Mouse (Mus musculus) retina, postnatal 7 days (tissue): ENCODE measurements around the gene Magix.

Source experiments
- DNase-seq: peaks from one replicate; pipeline ENCODE4 v3.0.0-alpha.2; 2012; ENCODE audit warnings: low read depth, low spot score

Magix gene

DNA sequence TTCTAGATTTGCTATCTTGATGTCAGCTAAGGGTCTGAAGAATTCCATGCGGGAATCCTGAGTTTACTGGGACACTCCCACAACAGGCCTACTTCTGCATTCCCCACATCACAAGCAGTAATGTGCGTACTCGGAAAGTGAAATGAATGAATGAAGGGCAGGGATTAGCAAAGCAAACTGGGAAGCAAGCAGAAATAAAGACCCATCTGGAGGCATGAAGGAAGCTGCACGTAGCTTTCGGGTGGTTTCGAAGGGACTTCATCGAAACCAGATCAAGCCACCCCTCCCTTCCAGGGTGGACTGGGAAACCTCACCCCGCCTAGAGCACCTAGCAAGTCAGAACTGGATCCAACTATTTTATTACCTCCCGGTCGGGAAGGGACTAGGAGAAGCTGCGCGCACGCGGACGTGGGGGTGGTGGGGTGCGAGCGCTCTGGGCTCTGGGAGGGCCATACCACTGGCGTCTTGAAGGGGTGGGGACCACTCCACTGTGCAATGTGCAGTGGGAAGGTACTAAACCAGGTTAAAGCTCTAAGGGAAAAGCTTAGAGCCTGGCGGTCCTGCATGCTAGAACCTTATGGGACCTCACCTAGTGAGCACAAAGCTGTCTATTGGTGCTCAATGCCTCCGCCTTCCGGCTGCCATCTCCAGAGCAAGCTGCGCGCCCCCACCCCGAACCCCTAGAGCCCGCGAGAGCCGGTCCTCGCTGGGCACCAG lies 6.6 kb downstream of the Magix start:
- no peak for DNase-seq

DNA sequence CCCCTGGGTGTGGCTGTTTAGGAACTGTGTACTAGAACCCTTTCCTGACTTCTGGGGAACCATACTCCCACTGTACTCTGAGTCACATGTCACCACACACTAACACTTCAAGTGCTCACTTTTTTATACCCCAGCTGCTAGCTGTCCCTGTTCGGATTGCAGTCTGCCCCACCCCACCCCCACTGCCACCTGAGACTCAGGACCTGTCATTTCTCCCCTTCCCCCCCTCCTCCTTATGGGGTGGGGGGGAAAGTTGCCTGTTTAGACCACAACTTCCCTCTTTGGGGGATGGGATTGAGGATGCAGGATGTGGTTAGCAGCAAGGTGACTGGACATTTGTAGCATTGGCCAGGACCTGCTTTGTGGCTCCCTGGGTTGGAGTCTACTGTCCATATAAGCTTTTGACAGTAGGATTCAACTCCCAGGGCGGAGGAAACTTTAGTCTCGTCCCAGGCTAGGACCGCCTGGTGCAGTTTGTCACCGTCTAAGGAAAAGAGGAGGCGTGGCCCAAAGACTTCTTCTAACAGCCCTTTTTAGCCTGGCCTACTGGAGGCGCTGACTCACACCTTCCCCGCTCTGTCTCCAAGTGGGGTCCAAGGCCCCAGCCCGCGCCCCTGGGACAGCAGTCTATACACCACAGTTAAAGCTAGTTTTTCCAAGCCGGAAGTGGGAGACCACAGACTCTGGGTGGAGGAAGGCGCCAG lies 7.3 kb downstream of the Magix start:
- no peak for DNase-seq

DNA sequence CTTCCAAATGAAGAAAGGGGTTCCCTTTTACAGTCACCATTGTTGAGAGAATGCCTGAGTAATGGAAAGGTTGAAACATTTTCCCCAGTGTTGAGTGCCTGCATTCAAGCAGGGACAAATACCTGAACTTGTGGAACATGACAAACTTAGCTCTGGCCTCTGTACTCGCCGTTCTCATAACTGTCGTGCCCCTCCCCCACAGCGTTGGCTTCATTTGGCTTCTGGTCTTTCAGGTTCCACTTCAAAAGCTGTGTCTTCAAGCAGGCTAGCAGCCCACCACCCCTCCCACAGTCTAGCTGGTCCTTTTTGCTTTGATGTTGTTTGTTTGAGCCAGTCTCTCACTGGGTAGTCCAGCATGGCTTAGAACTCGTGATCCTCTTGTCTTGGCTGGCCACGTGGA lies 8.3 kb downstream of the Magix start:
- no peak for DNase-seq

DNA sequence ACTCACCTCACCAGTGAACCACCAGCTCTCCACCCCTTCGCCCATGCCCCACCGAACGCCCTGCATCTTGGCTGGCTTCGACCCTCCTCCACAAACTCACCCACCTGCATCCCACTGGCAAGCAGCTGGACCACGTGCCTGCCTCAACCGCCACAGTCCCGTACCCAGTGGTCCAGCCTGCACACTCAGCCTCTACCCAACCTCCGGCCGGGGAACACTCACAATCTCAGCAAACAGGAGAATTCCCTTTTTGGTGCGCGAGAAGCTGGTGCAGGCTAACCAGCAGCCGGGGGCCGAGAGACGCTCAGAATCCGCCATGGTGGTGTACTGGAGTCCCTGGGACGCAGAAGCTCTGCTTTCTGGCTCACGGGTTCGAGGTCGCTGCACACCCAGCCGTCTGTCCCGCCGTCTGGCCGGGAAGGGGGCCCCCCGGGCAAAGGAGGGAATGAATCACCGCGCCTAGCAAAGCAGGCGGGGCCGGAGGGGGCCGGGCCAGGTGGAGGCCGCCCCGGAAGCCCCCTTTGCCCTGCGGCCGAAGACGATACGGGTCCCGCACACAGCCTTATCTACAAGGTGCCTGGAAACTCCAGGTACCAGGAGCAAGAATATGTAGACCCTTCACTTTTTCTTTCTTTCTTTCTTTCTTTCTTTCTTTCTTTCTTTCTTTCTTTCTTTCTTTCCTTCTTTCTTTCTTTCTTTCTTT lies 10.0 kb downstream of the Magix start, which contains the start of gene Plp2:
Gene Plp2, minus strand, starts transcription at position 470 of the 703 bp plus-strand sequence.
- DNase-seq = no peak

DNA sequence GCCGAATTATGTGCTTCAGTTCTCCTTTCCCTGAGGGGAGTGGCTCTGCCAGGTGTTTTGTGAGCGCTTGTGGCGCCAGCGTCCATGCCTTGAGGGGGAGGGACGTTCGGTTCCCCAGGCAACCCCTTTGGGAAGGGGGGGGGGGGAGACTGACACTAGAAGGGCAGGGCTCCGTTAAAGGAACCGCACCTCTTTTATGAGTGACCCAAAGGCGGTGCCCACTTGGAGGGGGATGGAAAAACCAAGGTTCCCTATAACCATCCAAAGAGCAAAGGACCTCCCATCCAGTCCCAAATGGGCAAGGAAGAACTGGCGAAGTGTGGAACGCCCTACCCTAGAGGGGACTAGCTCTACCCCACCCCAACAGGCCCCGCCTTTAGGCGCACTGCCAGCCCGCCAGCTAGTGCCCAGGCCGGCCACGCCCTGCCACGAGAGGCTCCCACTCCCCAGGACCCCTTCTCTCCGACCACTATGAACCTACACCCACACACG lies 10.6 kb downstream of the Magix start:
- DNase-seq = no peak

DNA sequence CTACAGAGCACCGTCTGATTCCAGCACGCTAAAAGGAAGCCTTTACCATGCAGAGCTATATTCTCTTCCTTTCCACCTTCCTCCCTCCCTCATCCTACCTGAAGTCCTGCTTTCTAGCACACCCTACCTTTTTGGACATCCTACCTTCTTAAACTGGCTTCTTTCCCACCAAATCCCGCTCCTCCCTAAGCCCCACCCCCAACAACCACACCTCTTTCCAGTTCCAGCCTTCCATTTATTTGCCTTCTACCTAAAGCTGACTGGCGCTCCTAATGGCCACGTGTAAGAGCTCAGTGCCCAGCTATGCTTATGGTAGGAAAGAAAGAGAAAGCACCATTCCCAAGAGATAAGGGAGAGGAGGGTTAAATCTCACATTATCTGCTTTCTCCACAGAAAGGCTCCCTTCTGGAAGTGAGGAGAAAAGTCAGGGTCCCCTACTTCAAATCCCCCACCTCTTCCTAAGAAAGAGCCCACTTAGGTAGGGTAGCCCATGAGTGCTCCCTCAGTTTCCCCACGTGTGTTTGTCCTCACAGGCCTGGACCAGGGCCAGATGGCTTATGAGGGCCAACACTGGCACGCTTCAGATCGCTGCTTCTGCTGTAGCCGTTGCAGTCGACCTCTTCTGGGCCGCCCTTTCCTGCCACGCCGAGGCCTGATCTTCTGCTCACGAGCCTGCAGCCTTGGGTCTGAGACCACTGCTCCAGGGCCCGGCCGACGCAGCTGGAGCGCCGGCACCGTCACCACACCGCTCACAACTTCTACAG lies 15.1 kb downstream of the Magix start:
- DNase-seq = no peak

DNA sequence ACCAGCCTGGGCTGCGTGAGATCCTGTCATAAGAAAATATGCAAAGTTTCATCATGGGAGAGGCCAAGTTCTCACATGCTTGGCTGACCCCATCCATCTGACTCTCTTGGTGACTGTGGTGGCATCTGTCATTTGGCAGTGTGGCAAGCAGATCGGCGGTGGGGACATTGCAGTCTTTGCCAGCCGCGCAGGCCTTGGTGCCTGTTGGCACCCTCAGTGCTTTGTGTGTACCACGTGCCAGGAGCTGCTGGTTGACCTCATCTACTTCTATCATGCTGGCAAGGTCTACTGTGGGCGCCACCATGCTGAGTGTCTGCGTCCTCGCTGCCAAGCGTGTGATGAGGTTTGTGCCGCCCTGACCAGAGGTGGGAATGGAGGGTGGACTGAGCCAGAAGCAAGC lies 16.3 kb downstream of the Magix start:
- DNase-seq = no peak

DNA sequence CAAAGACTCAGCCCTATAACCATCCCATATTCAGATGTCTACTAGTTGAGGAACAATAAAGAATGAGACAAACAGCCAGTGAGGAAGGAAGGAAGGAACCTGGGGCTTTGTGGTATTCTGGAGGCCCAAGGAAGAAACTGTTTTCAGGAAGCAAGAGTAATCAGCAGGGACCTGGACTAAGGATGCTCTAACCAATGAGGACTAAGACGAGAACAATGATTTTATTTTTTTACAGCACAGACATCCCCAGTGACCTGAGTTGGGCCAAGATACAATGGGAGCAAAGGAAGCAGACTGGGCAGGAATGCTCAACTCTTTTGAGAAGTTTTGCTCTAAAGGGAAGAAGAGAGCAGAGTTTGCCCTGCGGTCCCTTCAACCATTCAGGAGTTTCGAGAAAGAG lies 18.1 kb downstream of the Magix start:
- DNase-seq = no peak

DNA sequence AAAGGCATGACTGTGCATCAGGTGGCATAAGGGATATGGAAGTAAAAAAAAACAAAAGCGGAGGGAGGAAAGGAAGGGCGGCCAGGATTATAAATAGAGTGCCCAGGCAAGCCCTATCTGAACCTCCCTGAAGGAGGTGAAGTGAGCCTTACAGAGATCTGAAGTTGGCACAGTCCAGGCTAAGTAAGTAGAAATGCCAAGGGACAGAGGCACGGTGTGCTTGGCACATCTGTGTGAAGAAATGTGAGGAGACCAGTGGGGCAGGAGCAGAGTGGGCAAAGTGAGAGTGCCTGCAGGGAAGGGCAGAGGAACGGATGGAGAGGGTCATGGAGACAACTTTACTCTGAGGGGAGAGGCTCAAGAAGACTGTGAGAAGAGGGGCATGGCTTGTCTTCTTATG lies 20.0 kb downstream of the Magix start:
- no peak for DNase-seq

DNA sequence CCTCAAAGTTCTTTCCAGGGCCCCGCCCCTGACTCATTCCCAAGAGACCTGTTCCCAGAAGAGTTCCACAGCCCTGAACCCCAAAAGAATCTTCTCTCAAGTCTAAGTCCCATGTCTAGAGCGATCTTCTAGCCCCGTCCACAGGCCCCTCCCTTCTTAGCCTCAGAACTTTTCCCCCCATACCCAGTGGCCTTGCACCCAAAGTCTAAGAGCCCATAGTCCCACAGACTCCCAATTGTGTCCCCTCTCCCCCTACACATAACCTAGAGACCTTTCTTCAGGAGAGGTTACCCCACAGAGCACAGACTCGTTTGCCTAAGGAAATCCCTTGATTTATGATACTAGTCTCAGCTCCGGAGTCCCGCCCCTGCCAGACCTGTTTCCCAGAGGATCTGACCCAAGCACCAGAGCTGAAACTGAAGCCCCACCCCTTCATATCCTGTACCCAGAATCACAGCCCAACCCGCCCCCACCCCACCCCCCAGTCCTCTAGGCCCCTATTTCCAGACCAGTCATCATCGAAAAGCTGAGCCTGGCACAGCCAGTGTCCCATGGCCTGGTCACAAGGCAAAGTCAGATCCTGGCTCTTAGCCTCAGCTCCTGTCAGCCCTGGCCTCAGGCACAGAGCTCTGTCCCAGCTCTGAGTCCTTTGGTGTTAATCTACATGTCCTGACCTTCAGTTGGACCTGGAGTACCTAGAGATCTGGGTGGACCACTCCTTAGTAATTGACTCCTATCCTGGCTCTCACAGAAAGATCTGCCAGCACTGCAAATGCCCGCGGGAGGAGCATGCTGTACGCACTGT lies 22.1 kb downstream of the Magix start:
- no peak for DNase-seq

DNA sequence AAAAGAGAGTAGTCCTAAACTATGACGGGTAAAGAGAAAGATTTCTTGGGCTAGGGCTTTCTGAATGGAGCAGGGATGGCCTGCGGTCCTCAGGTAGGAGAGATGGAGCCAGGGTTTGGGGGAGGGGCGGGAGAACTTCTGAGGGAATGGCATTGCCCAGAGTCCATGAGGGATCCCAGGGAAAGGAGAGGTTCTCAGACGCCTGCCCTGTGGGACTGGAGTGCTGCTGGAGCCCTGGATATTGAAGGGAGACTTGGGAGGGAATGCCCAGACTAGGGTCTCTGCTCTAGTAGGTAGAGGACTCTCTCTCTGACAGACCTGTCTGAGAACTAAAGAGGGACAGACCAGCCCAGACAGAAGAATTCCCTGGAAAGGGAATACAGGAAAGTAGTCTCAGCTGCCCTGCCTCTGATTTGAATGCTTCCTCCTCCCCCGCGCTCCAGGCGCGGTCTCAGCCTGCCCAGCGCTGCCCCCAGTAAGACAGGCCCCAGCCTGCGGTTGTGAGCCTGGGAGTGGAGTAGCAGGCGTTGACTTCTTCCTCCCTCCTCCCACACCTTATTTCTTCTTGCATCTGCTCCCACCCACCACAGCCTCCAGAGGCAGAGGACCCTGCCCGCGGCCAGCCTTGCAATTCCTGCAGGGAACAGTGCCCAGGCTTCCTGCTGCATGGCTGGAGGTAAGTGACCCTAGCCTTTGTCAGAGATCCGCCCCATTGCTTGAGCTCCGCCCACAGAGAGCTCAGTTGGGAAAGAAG lies 22.8 kb downstream of the Magix start:
- no peak for DNase-seq

DNA sequence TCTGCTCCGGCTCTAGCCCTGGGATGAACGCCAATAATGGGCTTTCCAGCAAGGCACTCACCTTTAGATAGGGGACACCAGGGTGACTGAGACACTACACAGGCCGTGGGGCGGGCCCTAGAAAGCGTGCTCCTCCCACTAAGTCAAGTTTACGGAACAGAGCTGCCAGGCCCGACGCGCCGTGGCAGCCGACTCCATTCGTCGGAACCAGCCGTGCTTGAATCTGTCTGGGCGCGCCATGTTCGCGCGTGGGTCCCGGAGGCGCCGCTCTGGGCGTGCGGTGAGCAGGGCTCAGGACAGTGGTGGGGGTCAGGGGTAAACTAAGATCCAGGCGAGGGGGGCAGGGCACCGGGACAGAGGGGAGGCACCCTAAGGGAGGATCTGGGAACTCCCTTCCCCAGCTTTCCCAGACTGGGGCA lies 23.8 kb downstream of the Magix start, which contains the start of gene Prickle3:
Gene Prickle3, plus strand, starts transcription at position 40 of the 419 bp plus-strand sequence.
- no peak for DNase-seq

DNA sequence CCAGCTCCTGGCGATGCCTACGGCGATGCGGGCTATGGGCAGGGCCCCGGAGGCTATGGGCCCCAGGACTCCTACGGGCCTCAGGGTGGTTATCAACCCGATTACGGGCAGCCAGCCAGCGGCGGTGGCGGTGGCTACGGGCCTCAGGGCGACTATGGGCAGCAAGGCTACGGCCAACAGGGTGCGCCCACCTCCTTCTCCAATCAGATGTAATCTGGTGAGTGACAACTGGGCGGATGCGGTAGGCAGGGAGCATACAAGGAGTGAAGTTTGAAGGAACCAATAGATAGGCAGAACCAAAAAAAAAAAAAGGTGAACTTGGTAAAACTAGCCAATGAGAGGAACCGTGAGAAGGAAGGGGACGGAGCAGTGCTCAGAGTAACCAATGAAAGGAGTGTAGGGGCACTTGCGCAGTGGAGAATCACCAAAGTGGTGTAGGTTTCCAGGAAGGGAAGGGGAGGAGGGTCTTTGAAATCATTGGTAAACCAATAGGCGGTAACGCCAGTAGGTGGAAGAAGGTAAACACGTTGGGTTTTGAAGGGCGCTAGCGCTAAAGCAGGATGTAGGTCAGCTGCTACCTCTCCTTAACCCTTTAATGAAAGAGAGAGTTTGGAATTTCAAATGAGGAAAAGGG lies 32.3 kb downstream of the Magix start:
- peak; percentile 46 for DNase-seq

DNA sequence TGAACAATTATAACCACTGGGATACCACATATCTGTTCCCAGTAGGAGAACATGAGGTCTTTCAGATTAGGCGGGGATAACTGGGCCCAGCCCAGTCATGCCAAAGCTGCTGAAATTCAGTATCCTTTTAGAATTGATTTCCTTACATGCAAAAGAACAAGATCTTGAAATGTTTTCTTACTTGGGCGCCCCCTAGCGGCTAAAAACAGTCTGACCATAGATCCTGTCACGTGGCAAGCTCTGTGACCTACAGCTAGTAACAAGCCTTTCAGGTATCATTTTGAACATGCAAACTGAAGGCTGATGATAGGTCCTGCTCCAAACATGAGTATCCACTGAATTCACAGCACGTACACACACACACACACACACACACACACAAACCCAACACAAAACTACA lies 35.7 kb downstream of the Magix start:
- peak; percentile 59 for DNase-seq

DNA sequence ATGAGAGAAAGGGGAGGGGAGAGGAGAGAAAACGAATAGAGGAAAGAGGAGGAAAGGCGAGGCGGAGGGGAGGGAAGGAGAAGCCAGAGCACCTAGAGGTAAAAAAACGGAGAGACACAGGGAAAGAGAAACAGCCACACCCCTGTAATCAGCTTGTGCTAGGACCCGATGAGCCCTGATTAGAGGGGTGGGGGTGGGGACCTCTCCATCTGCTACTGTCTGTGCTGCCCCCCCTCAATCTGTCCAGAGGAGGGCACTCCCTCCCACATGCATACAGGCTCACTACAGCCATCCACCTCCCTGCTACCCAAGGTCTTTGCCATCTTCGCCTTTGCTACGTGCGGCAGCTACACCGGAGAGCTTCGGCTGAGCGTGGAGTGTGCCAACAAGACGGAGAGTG lies 40.3 kb downstream of the Magix start:
- DNase-seq = peak; percentile 75

DNA sequence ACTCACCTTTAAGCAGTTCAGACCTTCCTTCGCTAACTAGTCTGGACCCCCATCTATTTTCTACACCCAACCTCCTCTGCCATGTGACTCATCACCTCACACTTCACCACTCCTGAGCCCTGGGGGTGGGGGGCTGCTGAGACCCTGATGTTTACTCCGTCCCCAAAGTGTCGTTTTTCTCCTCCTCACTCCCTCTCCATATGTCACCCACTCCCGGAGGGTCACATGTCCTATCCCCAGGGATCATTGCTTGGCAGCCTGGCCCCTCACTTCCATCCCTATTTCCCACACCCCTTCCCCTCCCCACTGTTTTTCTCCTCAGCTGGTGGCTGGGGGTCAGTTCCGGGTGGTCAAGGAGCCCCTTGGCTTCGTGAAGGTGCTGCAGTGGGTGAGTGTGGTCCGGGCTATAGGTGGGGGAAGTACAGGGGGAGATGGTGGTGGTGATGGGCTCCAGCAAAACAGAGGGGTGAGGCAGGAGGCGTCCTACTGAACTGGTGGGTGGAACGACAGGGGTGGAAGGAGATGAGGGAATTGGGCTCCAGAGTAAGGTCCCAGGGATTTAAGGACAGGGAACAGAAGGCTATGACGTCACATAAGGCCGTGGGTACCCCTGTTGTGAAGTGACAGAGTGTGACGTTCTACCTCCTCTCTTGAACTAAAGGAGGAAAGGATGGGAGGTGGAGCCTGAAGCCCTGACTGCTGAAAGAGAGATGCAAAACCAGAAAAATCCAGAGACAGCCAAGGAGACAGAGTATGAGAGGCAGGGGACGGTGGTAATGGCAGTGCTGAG lies 41.3 kb downstream of the Magix start:
- no peak for DNase-seq

DNA sequence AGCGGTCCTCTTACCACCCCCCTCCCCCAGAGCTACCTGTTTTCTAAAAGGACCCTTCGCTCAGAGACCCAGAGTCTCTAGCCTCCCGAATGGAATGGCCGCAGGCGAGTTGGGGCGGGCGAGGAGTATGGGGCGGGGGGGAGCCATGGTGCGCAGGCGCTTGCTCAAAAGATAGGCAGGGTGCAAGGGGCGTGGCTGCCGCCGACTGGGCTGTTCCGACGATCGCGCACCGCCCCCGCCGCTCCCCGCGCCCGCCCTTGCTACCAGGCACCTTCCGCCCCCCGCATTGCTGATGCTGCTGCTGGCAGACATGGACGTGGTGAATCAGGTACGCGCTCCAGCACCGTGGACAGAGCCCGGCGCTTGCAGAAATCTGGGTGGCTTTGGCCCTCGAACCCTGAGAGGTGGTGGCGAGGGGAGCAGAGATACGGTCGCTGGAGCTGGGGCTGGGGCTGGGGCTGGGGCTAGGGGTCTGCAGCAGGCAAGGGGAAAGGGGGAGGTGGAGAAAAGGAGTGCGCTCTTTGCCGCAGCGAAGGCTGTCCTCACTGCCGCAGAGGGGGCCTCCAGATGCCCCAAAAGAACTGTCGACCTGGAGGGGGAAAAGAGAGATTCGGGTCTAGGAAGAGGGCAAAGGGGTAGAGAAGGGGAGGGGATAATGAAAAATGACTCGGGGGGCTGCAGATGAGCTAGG lies 42.5 kb downstream of the Magix start, which contains the start of gene Syp:
Gene Syp, plus strand, starts transcription at position 71 of the 691 bp plus-strand sequence.
- DNase-seq = peak; percentile 71

DNA sequence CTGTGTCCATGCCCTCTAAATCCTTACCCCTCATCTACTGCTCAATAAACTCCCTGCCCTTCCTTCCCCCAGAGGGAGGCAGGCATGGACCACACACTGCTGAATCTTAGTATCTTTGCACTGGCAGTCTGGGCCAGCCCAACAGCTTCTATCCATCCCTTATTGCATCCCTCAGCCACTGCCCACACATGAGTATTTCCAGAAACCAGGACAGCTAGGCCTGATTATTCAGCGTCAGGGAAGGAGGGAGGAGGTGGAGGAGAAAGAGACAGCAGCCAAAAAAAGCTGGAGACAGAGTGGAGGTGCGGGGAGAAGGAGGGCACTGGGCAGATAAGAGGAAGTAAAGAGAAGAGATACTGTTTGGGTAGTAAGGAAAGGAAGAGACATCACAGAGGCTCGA lies 46.0 kb downstream of the Magix start:
- DNase-seq = no peak
